Mouse (Mus musculus) kidney, adult 2 months (tissue): ENCODE results near the gene Rora. TPM values are rescaled to one million over a fixed set of nuclear protein-coding genes. Genes with fewer than 3 reads are reported as not detected.

ENCODE experiments used
- DNase-seq: peaks from one replicate; pipeline ENCODE4 v3.0.0; 2021
- H3K27ac ChIP-seq: fragments of 200-500 bp; 2 replicates; pipeline ENCODE4 v1.5.1; 2012; ENCODE audit warnings: low read depth, low read length, control low read depth, inconsistent platforms; ENCODE audit not compliant: insufficient read depth
- H3K27me3 ChIP-seq: fragments of 200-500 bp; replicated peaks from 2 replicates; pipeline ENCODE4 v1.6.1; 2012; ENCODE audit warnings: mild to moderate bottlenecking, moderate library complexity, low read length, inconsistent platforms; ENCODE audit not compliant: control insufficient read depth, insufficient read depth
- H3K36me3 ChIP-seq: fragments of 200-500 bp; 2 replicates; pipeline ENCODE4 v1.6.1; 2012; ENCODE audit warnings: mild to moderate bottlenecking, moderate library complexity, low read length, inconsistent platforms; ENCODE audit not compliant: control insufficient read depth, insufficient read depth
- H3K4me1 ChIP-seq: fragments of 200-500 bp; 2 replicates; pipeline ENCODE4 v1.6.1; 2011; ENCODE audit warnings: low read length; ENCODE audit not compliant: control insufficient read depth, insufficient read depth
- H3K4me3 ChIP-seq: fragments of 200-500 bp; 2 replicates; pipeline ENCODE4 v1.5.1; 2011; ENCODE audit warnings: mild to moderate bottlenecking, low read depth, low read length, control low read depth; ENCODE audit not compliant: insufficient read depth
- CTCF ChIP-seq: fragments of 200-500 bp; conservative IDR thresholded peaks from 2 replicates; pipeline ENCODE4 v1.5.1; 2011; ENCODE audit warnings: low read depth, mild to moderate bottlenecking, control low read depth, low read length, moderate library complexity, mixed read lengths; ENCODE audit not compliant: insufficient read depth, insufficient read length
- POLR2A ChIP-seq: fragments of 200-500 bp; IDR thresholded peaks from one replicate; pipeline ENCODE4 v1.6.1; 2011; ENCODE audit warnings: low read depth, low read length, control low read depth
- WGBS: fragments of 180-500 bp; shearing (Covaris S2); methylation state at CpG from one replicate; pipeline ENCODE4 v1.1.7; 2018; 5-methylcytosine and 5-hydroxymethylcytosine counted together
- polyA plus RNA-seq: library from polyadenylated mRNA; depleted of rRNA; stranded (reverse); fragments of >200 nt; gene quantifications from 2 replicates; pipeline ENCODE4 v1.2.3, GENCODE M21; 2012

The Rora gene
- polyA plus RNA-seq, 1 experiment, result 15.5 TPM

DNA sequence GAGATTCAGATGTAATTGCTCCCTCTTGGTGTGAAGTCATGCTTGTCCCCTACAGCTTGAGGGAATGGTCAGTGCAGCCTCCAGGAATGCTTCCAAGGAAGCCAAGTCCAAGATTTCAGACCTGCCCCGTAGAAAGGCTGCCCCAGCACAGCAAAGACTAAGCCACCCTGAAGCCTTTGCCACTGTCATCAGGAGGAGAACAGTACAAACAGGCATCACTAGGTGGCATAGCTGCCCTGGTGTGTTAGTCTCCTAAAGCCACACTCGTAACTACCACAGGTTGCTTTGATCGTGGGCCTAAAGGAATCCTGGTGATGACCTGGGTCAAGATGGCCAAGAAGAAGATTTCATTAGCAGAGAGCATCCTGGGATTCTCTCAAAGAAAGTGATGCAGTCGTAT is 176.3 kb downstream of the Rora start:
- H3K36me3 ChIP-seq, result no peaks in the 10 kb centered on the region
- no peak overlapping the region for H3K27ac ChIP-seq
- TF ChIP-seq POLR2A (no peak), CTCF (peak; percentile 68)
- peaks cover 8% of the 10 kb centered on the region; the same call in 1 of the 2 replicates for H3K4me1 ChIP-seq
- peak; percentile 37 for DNase-seq
- no peaks in the 10 kb centered on the region for H3K27me3 ChIP-seq
- WGBS, result 32% methylated on average over 4 of the region's 4 CpGs
- no peak overlapping the region for H3K4me3 ChIP-seq

DNA sequence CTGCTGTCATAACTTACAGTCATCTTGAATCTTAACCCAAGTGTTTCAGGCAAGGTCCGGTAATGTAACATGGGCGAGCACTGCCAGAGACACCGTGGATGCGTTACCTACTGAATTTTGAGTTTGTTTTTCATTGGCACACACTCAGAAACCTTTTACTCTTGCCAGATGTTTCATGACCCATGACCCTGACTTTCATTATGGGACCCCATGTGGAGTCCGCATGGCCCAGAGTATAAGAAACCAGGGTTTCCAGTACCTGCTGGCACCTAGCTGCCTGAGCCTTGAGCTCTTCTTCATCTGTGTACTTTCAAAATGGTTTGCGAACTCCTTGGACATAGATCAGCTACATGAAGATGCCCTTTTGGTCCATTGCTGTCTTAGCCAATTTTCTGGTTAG is 179.7 kb downstream of the Rora start:
- no peak overlapping the region for H3K27ac ChIP-seq
- 84% methylated on average over 6 of the region's 6 CpGs for WGBS
- H3K27me3 ChIP-seq, result no peaks in the 10 kb centered on the region
- no peaks in the 10 kb centered on the region for H3K4me1 ChIP-seq
- H3K4me3 ChIP-seq, result no peak overlapping the region
- TF ChIP-seq CTCF, result no peak
- no peak for TF ChIP-seq POLR2A
- no peak for DNase-seq
- no peaks in the 10 kb centered on the region for H3K36me3 ChIP-seq

DNA sequence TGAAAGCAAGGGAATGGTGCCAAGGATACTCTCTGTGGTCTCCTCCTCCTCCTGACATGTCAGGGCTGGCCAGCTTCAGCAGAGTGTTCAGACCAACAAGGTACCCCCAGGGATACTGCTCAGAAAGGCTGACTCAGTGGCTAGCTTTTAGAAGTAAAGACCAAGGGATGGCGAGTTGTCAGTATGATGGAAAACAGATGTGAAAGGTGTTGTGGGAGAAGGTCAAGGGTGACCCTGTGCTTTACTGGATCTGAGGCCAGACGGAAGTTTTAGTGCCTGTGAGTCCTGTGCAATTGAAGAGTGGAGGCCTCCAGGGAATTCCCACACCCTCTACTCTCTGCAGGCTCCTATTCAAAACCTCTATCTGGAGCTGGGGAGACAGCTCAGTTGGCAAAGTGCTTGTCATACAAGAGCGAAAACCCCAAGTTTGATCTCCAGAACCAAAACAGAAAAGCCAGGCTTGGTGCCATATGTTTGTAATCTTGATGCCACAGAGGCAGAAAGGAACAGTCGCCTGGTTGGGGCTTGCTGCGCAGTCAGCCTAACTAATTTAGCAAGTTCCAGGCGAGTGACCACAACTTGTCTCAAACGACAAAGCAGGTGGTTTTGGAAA is 181.6 kb downstream of the Rora start:
- Histone ChIP-seq H3K4me1 (no peaks in the 10 kb centered on the region), H3K4me3 (no peak overlapping the region), H3K27ac (no peak overlapping the region; the same call in 1 of the 2 replicates), H3K27me3 (no peaks in the 10 kb centered on the region), H3K36me3 (no peaks in the 10 kb centered on the region)
- 83% methylated on average over 7 of the region's 7 CpGs for WGBS
- DNase-seq, result no peak
- TF ChIP-seq CTCF (no peak), POLR2A (no peak)

DNA sequence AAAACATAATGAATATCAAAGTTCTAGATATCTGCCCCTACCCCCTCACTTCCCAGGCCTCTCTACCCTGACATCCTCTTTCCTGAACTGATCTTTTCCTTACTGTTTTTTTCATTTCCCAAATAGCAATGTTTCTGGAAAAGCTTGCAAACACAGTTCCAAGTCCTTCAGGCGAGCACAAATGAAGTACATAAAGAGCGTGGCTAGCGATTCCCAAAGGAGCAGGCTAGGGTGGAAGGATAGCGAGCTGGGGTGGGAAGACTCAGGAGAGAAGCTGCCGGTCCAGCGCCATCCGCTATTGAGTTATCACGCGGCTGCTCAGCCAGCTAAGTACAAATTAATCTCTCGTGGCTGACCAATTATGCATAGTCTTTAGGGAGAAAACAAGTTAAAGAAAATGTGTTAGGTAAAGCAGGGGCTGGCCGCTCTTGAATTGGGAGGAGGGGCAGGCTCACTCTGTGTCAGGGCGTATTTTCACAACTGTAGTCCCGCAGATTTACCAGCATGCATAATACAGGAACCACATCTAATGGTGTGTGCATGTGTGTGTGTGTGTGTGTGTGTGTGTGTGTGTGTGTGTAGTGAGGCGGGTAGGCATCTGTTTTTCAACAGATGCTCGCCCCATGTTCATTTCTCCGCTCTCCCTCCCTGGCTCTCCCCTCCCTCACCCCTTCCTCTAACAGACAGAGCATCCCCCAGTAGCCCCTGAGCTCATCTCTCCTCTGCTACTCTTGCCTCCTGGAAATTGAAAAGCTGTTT is 188.7 kb downstream of the Rora start:
- 74% methylated on average over 16 of the region's 16 CpGs for WGBS
- Histone ChIP-seq H3K4me1 (no peaks in the 10 kb centered on the region), H3K27me3 (no peaks in the 10 kb centered on the region), H3K4me3 (no peak overlapping the region), H3K27ac (no peak overlapping the region), H3K36me3 (no peaks in the 10 kb centered on the region)
- DNase-seq, result no peak
- TF ChIP-seq POLR2A (no peak), CTCF (no peak)

DNA sequence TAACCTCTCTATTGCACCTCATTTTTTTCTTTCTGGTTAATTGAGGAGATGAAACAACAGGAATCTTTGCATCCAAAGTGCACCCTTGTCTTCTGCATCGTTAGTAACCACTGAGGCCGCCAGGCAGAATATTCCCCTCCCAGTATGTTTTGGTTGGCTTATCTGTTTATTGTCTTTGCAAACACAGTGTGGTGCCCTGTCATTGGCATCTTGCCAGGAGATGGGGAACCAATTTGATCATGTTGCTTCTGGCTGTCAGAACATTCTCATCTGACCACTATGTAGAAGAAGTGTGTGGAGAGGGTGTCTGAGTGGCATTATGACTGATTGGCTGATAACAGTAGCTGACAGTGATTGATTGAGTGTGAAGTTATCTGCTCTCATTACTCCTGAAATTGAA is 192.0 kb downstream of the Rora start:
- H3K36me3 ChIP-seq, result no peaks in the 10 kb centered on the region
- WGBS, result 89% methylated on average over 2 of the region's 2 CpGs
- no peak overlapping the region for H3K4me3 ChIP-seq
- DNase-seq, result no peak
- H3K27me3 ChIP-seq, result no peaks in the 10 kb centered on the region
- TF ChIP-seq CTCF (no peak), POLR2A (no peak)
- no peak overlapping the region for H3K27ac ChIP-seq
- no peaks in the 10 kb centered on the region for H3K4me1 ChIP-seq

DNA sequence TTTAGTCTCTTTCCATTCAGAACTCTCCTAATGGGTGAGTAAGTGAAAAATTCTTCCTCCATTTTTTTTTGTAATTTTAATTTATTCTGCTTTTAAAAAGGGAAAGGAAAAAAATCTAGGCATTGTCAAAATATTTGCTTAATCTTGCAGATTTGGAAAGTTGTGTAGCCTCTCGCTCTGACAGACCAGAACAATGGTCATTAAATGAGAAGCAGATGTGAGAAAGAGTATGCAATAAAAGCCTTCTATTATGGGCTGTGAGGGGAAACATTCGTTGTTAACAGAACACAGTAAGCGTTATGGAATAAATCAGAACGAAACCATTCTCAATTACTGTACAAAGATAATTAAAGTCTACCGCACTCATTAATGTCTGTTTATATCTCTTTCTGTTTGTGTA is 196.7 kb downstream of the Rora start:
- 73% methylated on average over 5 of the region's 5 CpGs for WGBS

DNA sequence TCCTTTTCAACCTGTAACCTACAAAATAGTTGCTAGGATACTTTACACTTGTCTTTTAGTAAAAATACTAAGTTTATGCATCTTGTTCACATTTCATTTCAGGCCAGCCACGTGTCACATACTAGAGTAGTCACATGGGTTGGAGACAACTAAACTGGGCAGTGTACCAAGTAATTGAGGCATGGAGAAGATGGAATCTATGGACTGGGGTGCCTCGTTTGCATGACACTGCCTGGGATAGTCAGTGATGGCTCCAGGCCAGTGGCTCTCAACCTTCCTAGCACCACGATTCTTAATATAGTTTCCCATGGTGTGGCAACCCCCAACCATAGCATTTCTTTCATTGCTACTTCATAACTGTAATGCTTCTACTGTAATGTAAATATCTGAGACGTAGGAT is 198.6 kb downstream of the Rora start:
- Histone ChIP-seq H3K36me3 (no peaks in the 10 kb centered on the region), H3K4me3 (no peak overlapping the region), H3K27me3 (no peaks in the 10 kb centered on the region), H3K4me1 (no peaks in the 10 kb centered on the region), H3K27ac (no peak overlapping the region)
- DNase-seq, result peak; percentile 8
- WGBS, result 55% methylated on average over 4 of the region's 4 CpGs
- TF ChIP-seq CTCF, result no peak
- TF ChIP-seq POLR2A, result no peak

More for the DNA sequence above, 196.7 kb downstream of the Rora start:
- no peak for TF ChIP-seq POLR2A
- TF ChIP-seq CTCF, result no peak
- Histone ChIP-seq H3K4me3 (no peak overlapping the region), H3K36me3 (no peaks in the 10 kb centered on the region), H3K4me1 (no peaks in the 10 kb centered on the region), H3K27me3 (no peaks in the 10 kb centered on the region), H3K27ac (no peak overlapping the region)
- DNase-seq, result no peak
